Mouse (Mus musculus): Measurements from ENCODE around the gene Zfp346. TPM values are rescaled to one million over a fixed set of nuclear protein-coding genes. Genes with fewer than 3 reads are reported as not detected.
A peak's percentile ranks its signal among the peaks of the same experiment; 100 is the strongest.
"Not testable (repeated sequence)": the region's sequence is repeated elsewhere in the genome, so short reads cannot be mapped to it uniquely, and the experiment has no call there.

Gene Zfp346
- 14.7 and 17.9 TPM in 2 replicates for polyA plus RNA-seq (2014; fragmentation: Nextera tagmentation; extraction: Ambion mirVana)

DNA sequence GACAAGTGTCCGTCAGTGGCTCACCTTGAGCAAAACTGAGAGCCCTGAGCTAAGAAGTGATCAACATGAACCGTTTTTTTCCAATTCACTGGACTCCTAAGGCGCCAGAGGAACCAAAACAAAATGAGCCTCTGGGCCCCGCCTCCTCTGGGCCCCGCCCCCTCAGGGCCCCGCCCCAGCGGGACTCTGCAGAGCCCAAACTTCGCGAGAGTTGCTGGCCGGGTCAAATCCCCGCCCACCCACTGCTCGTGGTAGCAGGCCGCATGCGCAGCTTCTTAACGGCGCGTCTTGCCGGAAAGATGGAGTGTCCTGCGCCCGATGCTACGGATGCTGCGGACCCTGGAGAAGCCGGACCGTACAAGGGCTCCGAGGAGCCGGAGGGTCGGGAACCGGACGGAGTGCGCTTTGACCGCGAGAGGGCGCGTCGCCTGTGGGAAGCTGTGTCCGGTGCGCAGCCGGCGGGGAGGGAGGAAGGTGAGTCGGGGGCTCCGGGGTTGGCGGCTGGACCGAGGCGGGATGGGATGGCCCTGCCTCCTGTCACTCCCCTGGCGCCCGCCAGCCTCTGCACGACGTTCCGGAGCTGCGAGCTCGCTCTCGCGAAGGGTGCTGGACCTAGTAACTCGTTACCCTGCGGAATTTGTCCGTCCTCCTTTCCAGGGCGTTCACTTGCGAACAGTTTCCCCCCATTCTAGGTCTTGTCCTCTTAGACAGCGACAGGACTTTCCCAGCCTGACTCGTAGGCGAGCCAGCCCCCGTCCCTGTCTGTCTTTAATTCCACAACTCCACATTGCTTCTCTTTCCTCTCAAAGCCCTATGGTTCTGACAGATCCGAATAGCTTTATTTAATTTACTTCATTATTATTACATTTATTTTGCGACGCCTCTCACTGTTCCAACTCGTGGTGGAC, at the start of gene Zfp346:
TSS of gene Zfp346 (plus strand) at position 267 of the 908 bp plus-strand sequence.
- no peaks in the 10 kb centered on the region for H3K27me3 ChIP-seq (ENCODE audit: control insufficient read depth, insufficient read depth, low read length)
- H3K9ac ChIP-seq (ENCODE audit: low read depth, low read length), result peak within 1 kb of the TSS; percentile 79
- H3K4me3 ChIP-seq (ENCODE audit: low read depth, low read length), result peak within 1 kb of the TSS; percentile 77
- ATAC-seq (replicated peaks; ENCODE audit: insufficient number of reproducible peaks, low FRiP score, low TSS enrichment), result peak; percentile 92
- peaks cover 12% of the 10 kb centered on the region for H3K4me1 ChIP-seq (ENCODE audit: control insufficient read depth, insufficient read depth, low read length)
- peak within 1 kb of the TSS; percentile 91 for H3K4me2 ChIP-seq
- H3K27ac ChIP-seq (ENCODE audit: low read depth, low read length), result peak within 1 kb of the TSS; percentile 85
- H3K36me3 ChIP-seq (ENCODE audit: control insufficient read depth, insufficient read depth, low read length), result peaks cover 3% of the 10 kb centered on the region; the same call in 1 of the 2 replicates
- H3K9me3 ChIP-seq (replicated peaks; ENCODE audit: control insufficient read depth, low read length), result no peaks in the 10 kb centered on the region
- under 1% methylated on average over 66 of the region's 66 CpGs for WGBS (ENCODE audit: insufficient replicate concordance)

DNA sequence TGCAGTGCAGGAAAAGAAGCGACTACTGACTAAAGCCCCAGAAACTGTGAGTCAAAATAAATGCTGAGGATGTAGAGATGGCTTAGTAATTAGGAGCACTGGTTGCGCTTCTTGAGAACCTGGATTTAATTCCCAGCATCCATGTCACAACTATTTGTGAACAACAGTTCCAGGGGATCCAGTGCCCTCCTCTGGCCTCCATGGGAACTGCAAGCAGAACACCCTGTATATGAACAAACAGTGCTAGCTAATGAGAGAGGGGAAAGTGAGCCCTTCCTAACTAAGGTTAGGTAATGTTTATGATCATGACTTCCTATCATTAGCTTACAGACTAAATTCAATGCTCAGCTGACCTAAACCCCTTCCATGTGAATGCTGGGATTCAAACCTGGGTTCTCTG, 47.1 kb upstream of the Zfp346 start:
- H3K36me3 ChIP-seq (ENCODE audit: control insufficient read depth, insufficient read depth, low read length), result no peaks in the 10 kb centered on the region
- H3K4me3 ChIP-seq (ENCODE audit: low read depth, low read length), result no peak overlapping the region
- H3K27me3 ChIP-seq (ENCODE audit: control insufficient read depth, insufficient read depth, low read length), result no peaks in the 10 kb centered on the region
- ATAC-seq (replicated peaks; ENCODE audit: insufficient number of reproducible peaks, low FRiP score, low TSS enrichment), result no peak
- H3K4me2 ChIP-seq, result no peak overlapping the region
- no peaks in the 10 kb centered on the region for H3K4me1 ChIP-seq (ENCODE audit: control insufficient read depth, insufficient read depth, low read length)
- H3K9ac ChIP-seq (ENCODE audit: low read depth, low read length), result no peak overlapping the region
- WGBS (ENCODE audit: insufficient replicate concordance), result 88% methylated on average over 2 of the region's 2 CpGs
- H3K9me3 ChIP-seq (replicated peaks; ENCODE audit: control insufficient read depth, low read length), result no peaks in the 10 kb centered on the region
- H3K27ac ChIP-seq (ENCODE audit: low read depth, low read length), result no peak overlapping the region

DNA sequence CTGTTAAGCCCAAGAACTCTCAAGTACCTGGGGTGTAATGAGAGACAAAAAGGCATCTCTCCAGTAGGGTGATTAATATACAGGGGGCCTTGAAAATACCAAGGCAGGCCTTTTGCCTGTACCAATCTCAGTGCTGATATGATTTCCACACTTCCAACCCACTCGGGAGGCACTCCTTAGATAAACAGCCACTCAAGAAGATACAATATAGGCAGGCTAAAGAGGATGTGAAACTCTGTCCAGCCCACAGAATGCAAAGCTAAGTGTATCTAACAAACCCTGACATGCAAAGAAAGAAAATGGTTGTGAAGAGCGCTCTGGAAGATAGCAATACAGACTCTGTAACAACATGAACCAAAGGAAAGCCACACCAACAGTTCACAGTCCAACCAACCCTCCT, 41.8 kb upstream of the Zfp346 start:
- Histone ChIP-seq H3K36me3 (ENCODE audit: control insufficient read depth, insufficient read depth, low read length) (no peaks in the 10 kb centered on the region), H3K9me3 (replicated peaks; ENCODE audit: control insufficient read depth, low read length) (no peaks in the 10 kb centered on the region), H3K4me3 (ENCODE audit: low read depth, low read length) (no peak overlapping the region), H3K9ac (ENCODE audit: low read depth, low read length) (no peak overlapping the region), H3K27ac (ENCODE audit: low read depth, low read length) (no peak overlapping the region), H3K27me3 (ENCODE audit: control insufficient read depth, insufficient read depth, low read length) (no peaks in the 10 kb centered on the region), H3K4me2 (no peak overlapping the region), H3K4me1 (ENCODE audit: control insufficient read depth, insufficient read depth, low read length) (no peaks in the 10 kb centered on the region)
- 66% methylated on average over 2 of the region's 2 CpGs for WGBS (ENCODE audit: insufficient replicate concordance)
- ATAC-seq (replicated peaks; ENCODE audit: insufficient number of reproducible peaks, low FRiP score, low TSS enrichment), result no peak

DNA sequence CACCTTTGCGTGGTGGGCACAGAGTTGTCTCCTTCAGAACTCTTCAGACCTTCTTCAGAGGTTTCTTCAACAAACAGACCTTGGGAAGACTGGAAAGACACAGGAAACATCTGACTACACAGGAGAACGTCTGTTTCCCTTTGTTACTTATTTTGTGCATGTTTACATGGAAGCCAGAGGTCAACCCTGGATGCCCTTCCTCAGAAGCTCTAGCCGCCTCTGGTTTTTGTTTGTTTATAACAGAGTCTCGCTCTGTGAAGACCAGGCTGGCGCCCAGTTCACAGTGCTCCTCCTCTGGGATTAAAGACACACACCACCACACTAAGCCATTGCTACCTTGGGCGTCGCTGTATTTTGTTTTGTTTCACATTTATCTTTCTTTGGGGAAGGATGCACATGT, 35.4 kb upstream of the Zfp346 start:
- 63% methylated on average over 7 of the region's 7 CpGs for WGBS (ENCODE audit: insufficient replicate concordance)
- Histone ChIP-seq H3K9ac (ENCODE audit: low read depth, low read length) (no peak overlapping the region), H3K9me3 (replicated peaks; ENCODE audit: control insufficient read depth, low read length) (no peaks in the 10 kb centered on the region), H3K4me2 (no peak overlapping the region), H3K4me1 (ENCODE audit: control insufficient read depth, insufficient read depth, low read length) (no peaks in the 10 kb centered on the region), H3K27ac (ENCODE audit: low read depth, low read length) (no peak overlapping the region), H3K27me3 (ENCODE audit: control insufficient read depth, insufficient read depth, low read length) (no peaks in the 10 kb centered on the region), H3K36me3 (ENCODE audit: control insufficient read depth, insufficient read depth, low read length) (no peaks in the 10 kb centered on the region), H3K4me3 (ENCODE audit: low read depth, low read length) (no peak overlapping the region)
- no peak for ATAC-seq (replicated peaks; ENCODE audit: insufficient number of reproducible peaks, low FRiP score, low TSS enrichment)

DNA sequence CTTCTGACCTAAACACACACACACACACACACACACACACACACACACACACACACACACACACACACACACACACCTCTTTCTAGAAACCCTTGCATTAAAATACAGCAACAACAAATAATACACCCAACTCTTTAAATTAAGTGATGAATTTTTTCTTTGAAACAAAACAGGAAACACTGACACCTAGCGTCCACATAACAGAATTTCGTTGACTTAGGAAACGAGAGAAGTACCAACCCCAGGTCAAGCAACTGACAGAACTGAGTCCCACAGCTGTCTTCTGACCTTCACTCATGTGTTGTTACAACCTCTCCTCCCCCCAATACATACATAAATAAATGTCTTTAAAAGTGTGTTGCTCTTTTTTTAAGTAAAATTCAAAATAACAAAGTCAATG, 33.8 kb upstream of the Zfp346 start:
- 7% methylated on average over 3 of the region's 3 CpGs for WGBS (ENCODE audit: insufficient replicate concordance)
- Histone ChIP-seq H3K4me1 (ENCODE audit: control insufficient read depth, insufficient read depth, low read length) (no peaks in the 10 kb centered on the region), H3K9ac (ENCODE audit: low read depth, low read length) (no peak overlapping the region), H3K9me3 (replicated peaks; ENCODE audit: control insufficient read depth, low read length) (no peaks in the 10 kb centered on the region), H3K36me3 (ENCODE audit: control insufficient read depth, insufficient read depth, low read length) (no peaks in the 10 kb centered on the region; the same call in 1 of the 2 replicates), H3K27me3 (ENCODE audit: control insufficient read depth, insufficient read depth, low read length) (no peaks in the 10 kb centered on the region), H3K4me3 (ENCODE audit: low read depth, low read length) (no peak overlapping the region), H3K4me2 (no peak overlapping the region), H3K27ac (ENCODE audit: low read depth, low read length) (no peak overlapping the region)
- ATAC-seq (replicated peaks; ENCODE audit: insufficient number of reproducible peaks, low FRiP score, low TSS enrichment), result no peak

DNA sequence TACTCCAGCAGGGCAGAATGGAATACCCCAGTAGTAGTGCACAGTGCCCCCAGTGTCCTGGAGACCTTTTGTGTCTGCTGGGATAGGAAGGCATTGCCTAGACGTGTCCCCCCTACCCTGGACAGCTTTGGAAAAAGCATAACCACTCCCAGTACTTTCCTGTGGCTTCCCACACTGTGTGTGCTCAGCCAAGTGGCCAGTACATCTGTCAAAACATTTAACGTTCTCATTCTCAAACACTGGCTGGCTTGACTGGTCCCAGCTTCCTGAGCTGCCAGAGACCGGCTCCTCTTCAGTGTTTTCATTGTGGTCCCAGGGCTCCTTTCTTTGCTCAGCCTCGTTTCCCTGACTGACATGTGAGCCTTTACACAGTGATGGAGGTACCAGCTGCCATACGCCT, 29.5 kb upstream of the Zfp346 start:
- no peak for ATAC-seq (replicated peaks; ENCODE audit: insufficient number of reproducible peaks, low FRiP score, low TSS enrichment)

DNA sequence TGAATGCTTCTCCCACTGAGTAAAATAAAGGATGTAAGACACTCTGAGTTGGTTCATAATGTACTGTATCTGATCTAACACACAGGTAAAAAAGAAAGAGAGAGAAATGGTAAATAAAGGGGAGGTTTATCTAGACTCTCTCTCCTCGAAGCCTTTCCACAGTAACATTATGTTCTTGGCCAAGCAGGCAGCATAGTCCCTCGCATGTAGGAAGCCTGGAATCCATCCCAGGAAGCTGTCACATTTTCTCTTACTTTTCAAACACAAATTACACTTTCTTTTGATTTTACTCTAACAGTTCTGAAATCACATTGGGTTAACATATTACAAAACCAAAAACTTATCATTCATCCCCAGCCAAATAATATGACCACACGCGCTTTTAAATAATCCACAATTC, 12.5 kb upstream of the Zfp346 start:
- no peak overlapping the region for H3K9ac ChIP-seq (ENCODE audit: low read depth, low read length)

More for the DNA sequence above, 29.5 kb upstream of the Zfp346 start:
- no peak overlapping the region for H3K4me2 ChIP-seq
- no peaks in the 10 kb centered on the region; the same call in 1 of the 2 replicates for H3K36me3 ChIP-seq (ENCODE audit: control insufficient read depth, insufficient read depth, low read length)
- H3K9me3 ChIP-seq (replicated peaks; ENCODE audit: control insufficient read depth, low read length), result no peaks in the 10 kb centered on the region
- no peaks in the 10 kb centered on the region for H3K27me3 ChIP-seq (ENCODE audit: control insufficient read depth, insufficient read depth, low read length)
- H3K4me3 ChIP-seq (ENCODE audit: low read depth, low read length), result no peak overlapping the region
- 63% methylated on average over 5 of the region's 5 CpGs for WGBS (ENCODE audit: insufficient replicate concordance)
- H3K4me1 ChIP-seq (ENCODE audit: control insufficient read depth, insufficient read depth, low read length), result no peaks in the 10 kb centered on the region
- no peak overlapping the region for H3K9ac ChIP-seq (ENCODE audit: low read depth, low read length)
- H3K27ac ChIP-seq (ENCODE audit: low read depth, low read length), result no peak overlapping the region

DNA sequence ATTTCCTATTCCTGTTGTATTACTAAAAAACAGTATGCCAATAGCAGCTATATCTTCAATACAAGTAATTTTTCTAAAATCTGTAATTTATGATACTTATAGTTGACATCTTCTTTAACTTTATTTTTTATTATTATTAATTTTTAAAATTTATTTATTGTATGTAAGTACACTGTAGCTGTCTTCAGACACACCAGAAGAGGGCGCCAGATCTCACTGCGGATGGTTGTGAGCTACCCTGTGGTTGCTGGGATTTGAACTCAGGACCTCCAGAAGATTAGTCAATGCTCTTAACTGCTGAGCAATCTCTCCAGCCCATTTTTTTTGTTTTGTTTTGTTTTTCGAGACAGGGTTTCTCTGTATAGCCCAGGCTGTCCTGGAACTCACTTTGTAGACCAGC, 7.3 kb upstream of the Zfp346 start:
- H3K9ac ChIP-seq (ENCODE audit: low read depth, low read length); H3K4me1 ChIP-seq (ENCODE audit: control insufficient read depth, insufficient read depth, low read length): not testable (repeated sequence)
- WGBS (ENCODE audit: insufficient replicate concordance), result 94% methylated on average over 3 of the region's 3 CpGs

More for the DNA sequence above, 12.5 kb upstream of the Zfp346 start:
- Histone ChIP-seq H3K4me1 (ENCODE audit: control insufficient read depth, insufficient read depth, low read length) (no peaks in the 10 kb centered on the region), H3K4me3 (ENCODE audit: low read depth, low read length) (no peak overlapping the region), H3K9me3 (replicated peaks; ENCODE audit: control insufficient read depth, low read length) (no peaks in the 10 kb centered on the region), H3K27ac (ENCODE audit: low read depth, low read length) (no peak overlapping the region), H3K27me3 (ENCODE audit: control insufficient read depth, insufficient read depth, low read length) (no peaks in the 10 kb centered on the region), H3K36me3 (ENCODE audit: control insufficient read depth, insufficient read depth, low read length) (no peaks in the 10 kb centered on the region), H3K4me2 (no peak overlapping the region)
- WGBS (ENCODE audit: insufficient replicate concordance), result 80% methylated on average over 4 of the region's 4 CpGs
- no peak for ATAC-seq (replicated peaks; ENCODE audit: insufficient number of reproducible peaks, low FRiP score, low TSS enrichment)

More for the DNA sequence above, 7.3 kb upstream of the Zfp346 start:
- not testable (repeated sequence) for H3K36me3 ChIP-seq (ENCODE audit: control insufficient read depth, insufficient read depth, low read length); H3K27ac ChIP-seq (ENCODE audit: low read depth, low read length); H3K9me3 ChIP-seq (replicated peaks; ENCODE audit: control insufficient read depth, low read length); H3K4me3 ChIP-seq (ENCODE audit: low read depth, low read length); H3K27me3 ChIP-seq (ENCODE audit: control insufficient read depth, insufficient read depth, low read length); ATAC-seq (replicated peaks; ENCODE audit: insufficient number of reproducible peaks, low FRiP score, low TSS enrichment); H3K4me2 ChIP-seq

Measured in heart, embryonic 11.5 days (tissue).